Mouse (Mus musculus): ENCODE measurements around the gene Rtl10.

Rtl10 gene

GRCm38 (mm10) chr16:18543151-18543829 is 44.6 kb downstream of the Rtl10 start:
- in situ Hi-C loops (cut with MboI, MseI) = no loop called here

GRCm38 (mm10) chr16:18547891-18548290 is 49.2 kb downstream of the Rtl10 start:
- in situ Hi-C loops (cut with MboI, MseI) = no loop called here

All from T-helper 2 cell (primary cell).